Mouse (Mus musculus) B cell, adult 2 months (primary cell): ENCODE results near the gene Gnai3.
A peak's percentile ranks its signal among the peaks of the same experiment; 100 is the strongest.

Experiments used
- DNase-seq, 2 experiments: peaks; one replicate each; pipeline ENCODE4 v3.0.0; 2022

The Gnai3 gene

DNA sequence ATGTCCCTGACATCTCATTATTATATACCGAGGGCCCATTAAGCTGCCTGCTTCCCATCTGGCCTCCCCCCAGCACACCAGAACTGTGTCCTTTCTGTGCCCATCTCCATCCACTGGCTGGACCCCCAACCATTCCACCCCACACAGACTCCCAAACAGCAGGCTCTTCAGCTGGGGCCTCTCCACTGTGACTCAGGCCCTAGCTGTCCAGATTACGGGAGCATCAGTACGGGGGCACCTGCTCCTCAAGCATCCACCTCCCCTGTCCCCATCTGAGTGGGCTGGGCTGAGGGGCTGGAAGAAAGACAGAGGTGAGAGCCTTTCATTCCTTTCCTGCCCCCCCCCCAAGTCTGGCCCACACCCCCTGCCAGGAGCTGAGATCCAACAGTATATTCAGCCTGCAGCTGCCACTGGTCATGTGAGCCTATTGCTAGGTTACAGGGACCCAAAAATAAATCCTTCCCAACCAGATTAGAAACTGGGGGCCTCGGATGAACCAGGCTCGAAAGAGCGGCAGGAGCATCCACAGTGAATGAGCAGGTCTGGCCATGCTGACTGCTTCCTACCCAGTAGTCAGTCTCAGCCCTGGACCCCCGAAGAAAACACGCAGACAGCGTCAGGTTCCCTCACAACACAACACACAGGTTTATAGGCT, 12.6 kb upstream of the Gnai3 start:
- no peak for DNase-seq

GRCm38 (mm10) chr3:108154656-108155055, 8.7 kb upstream of the Gnai3 start, which contains the start of gene Gpr61:
Gene Gpr61 (minus strand): TSS chr3:108154882.
- DNase-seq: no peak

GRCm38 (mm10) chr3:108152290-108152689, 6.3 kb upstream of the Gnai3 start:
- no peak for DNase-seq

GRCm38 (mm10) chr3:108147386-108148235, 1.7 kb upstream of the Gnai3 start:
- peak; percentile 89 to 91 for DNase-seq

DNA sequence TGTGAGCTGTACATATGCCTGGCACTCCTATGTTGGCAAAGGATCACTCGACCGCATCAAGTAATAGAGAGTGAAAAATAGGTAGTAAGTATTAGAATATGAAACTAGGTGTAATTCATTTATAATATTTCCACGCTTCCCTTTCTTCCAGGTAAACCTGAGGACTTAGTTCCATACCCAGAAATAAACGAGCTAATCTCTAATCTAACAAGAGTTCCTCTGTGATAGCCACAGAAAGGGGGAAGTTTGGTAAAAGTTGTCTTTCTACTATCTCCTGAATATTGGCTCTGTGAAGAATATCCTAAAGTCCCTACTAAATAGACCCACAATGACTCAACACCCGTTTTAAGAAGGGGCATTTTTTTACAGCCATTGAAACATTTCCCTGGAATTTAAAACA, 725 bp upstream of the Gnai3 start:
- no peak for DNase-seq

DNA sequence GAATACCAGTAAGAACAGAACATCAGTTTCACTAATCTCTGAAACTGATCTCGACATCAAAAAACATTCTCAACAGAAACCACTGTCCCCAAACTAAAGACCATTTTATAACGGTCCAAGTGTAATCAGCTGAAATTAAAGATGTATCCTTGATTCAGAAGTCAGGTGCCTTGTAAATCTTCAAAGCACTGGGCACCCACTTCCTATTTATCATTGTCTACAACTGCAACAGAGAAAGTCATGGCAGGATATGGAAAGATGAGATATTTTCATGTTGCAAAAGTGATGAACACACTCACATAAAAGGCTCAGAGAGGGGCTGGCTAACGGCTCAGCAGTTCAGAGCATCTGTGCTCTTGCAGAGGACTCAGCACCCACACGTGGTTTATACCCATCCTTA, 5.2 kb downstream of the Gnai3 start:
- no peak for DNase-seq

GRCm38 (mm10) chr3:108139113-108139512, 6.8 kb downstream of the Gnai3 start:
- no peak for DNase-seq

DNA sequence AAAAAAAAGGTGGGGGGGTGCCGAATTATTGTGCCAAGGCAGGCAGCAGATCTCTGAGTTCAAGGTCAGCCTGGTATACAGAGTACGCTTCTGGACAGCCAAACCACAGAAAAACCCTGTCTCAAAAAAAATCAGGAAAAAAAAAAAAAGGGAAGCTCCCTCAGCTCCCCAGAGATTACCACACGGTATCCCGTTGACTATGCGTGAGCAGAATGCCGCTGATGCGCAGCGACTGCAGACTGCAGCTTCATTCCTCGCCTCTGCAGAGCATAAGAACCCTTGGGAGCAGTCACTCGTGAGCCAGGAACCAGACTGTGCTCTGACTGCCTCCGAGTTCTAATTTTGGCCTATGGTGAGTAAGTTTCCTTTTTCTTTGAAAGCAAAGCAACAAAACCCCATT, 11.2 kb downstream of the Gnai3 start:
- DNase-seq: no peak

- peak in 1 of 2 experiments; percentile 11 for DNase-seq
Measured at GRCm38 (mm10) chr3:108132484-108132883, 13.5 kb downstream of the Gnai3 start.

- no peak for DNase-seq
Measured at GRCm38 (mm10) chr3:108131821-108132220, 14.1 kb downstream of the Gnai3 start.

- no peak for DNase-seq
Measured at GRCm38 (mm10) chr3:108131216-108131615, 14.7 kb downstream of the Gnai3 start.

DNA sequence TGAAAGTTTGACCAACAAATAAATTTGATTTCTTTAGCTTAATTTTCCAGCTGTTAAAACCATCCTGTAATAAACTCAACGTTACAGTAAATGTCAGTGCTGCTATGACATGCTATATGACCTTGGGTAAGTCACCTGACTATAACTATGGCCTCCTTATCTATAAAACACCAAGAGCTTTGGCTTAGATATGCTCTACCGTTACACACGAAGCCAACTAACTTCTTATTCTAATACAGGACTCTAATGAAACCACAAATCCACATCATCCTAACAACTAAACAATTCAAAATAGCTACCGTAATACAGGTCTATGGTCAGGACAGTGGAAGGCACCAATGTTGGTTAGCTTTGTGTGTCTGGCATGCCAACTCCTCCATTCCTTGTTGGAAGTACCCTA, 16.1 kb downstream of the Gnai3 start:
- no peak for DNase-seq

GRCm38 (mm10) chr3:108129367-108129766, 16.6 kb downstream of the Gnai3 start:
- no peak for DNase-seq

GRCm38 (mm10) chr3:108128520-108128919, 17.4 kb downstream of the Gnai3 start:
- no peak for DNase-seq

GRCm38 (mm10) chr3:108126327-108126726, 19.6 kb downstream of the Gnai3 start:
- no peak for DNase-seq

GRCm38 (mm10) chr3:108124131-108124530, 21.8 kb downstream of the Gnai3 start:
- DNase-seq: no peak

GRCm38 (mm10) chr3:108123242-108123641, 22.7 kb downstream of the Gnai3 start:
- no peak for DNase-seq

DNA sequence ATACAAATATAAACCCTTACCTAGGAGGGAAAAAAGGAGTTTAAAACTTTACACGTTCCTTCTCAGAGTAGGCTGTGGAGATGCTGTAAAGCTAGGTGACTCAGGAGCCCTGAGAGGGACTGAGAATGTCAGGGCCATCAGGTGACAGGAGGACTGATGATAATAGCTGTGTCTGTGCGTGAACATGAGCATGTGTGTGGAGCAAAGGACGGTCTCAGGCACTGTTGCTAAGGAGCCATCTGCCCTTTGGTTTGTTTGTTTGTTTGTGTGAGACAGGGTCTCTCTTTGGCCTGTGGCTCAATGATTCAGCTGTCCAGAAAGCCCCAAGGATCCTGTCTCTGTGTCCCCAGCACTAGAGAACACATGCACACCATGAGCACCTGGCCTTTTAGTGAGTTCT, 24.8 kb downstream of the Gnai3 start:
- DNase-seq: no peak

DNA sequence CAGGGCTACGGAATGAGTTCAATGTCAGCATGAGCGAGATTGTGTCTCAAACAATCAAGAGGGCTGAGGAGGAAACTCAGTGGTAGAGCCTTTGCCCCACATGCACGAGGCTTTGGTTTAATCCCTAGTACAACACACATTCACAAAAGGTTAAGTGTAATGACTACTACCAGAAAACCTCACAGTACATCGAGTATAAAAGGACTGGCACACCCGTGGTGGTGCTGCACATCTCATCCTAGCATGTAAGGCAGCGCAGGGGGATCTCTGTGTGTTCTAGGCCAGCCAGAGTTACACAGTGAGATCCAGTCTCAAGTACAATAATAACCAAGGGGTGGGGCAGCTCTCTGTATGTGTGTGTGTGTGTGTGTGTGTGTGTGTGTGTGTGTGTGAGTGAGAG, 28.5 kb downstream of the Gnai3 start:
- no peak for DNase-seq

- DNase-seq: no peak
Measured at GRCm38 (mm10) chr3:108113591-108114289, 32.2 kb downstream of the Gnai3 start.

DNA sequence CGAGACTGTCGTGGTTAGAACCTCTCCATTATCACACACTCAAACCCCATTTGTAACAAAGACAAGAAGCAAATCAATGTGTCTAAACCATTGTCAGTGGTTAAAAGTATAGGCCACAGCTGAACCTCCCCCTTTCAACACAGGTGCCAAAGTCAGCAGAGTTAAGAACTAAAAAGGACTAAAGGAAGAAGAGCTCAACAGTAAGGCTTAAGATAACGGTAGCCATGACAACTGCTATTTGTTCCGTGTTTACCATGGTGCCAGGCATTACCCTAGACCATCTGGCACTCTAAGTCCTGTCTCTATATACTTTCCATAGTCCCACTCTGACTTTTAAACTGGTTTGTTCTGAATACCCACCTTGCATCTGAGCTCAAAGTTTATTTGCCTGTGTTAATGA, 33.3 kb downstream of the Gnai3 start:
- no peak for DNase-seq

- DNase-seq: no peak
Measured at GRCm38 (mm10) chr3:108112246-108112645, 33.7 kb downstream of the Gnai3 start.

GRCm38 (mm10) chr3:108111320-108111719, 34.6 kb downstream of the Gnai3 start:
- no peak for DNase-seq

DNA sequence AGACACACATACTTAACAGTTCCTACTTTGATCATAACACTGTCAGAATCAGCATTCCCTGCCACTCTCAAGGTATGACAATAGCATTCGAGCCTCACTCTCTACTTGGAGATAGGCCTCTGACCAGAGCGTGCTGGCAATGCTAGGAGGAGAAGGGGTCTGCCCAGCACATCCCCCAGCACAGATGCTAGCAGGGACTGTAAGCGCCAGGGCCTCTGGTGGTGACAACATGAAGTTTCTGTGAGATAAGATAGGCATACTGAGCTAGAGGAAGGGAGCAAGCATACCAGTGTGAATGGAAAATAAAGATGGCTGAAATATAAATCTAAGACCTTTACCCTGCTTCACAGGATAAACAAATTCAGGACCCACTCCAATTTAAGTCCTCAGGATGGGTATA, 40.7 kb downstream of the Gnai3 start:
- DNase-seq: no peak
